Mouse (Mus musculus) lung, embryonic 16.5 days (tissue): ENCODE data around the gene Gm3453. TPM values are rescaled to one million over a fixed set of nuclear protein-coding genes. Genes with fewer than 3 reads are reported as not detected.
"Not testable (repeated sequence)": the region's sequence is repeated elsewhere in the genome, so short reads cannot be mapped to it uniquely, and the experiment has no call there.

ENCODE experiments used
- ATAC-seq: fragments of 200-750 bp; cut with Nextera tagmentation; 2 replicates; pipeline ENCODE4 v1.8.0; 2017; ENCODE audit warnings: low read depth, mild to moderate bottlenecking, moderate library complexity
- H3K27ac ChIP-seq: fragments of 300-500 bp; sonication (generic); 2 replicates; pipeline ENCODE4 v1.5.1; 2014; ENCODE audit warnings: mild to moderate bottlenecking, control low read depth, low read length
- H3K27me3 ChIP-seq: fragments of 300-500 bp; sonication (generic); 2 replicates; pipeline ENCODE4 v1.6.1; 2014; ENCODE audit warnings: low read depth, low read length, mixed read lengths; ENCODE audit not compliant: control insufficient read depth, insufficient read depth
- H3K36me3 ChIP-seq: fragments of 300-500 bp; sonication (generic); 2 replicates; pipeline ENCODE4 v1.6.1; 2014; ENCODE audit warnings: low read length; ENCODE audit not compliant: control insufficient read depth, insufficient read depth
- H3K4me1 ChIP-seq: fragments of 300-500 bp; sonication (generic); replicated peaks from 2 replicates; pipeline ENCODE4 v1.6.1; 2014; ENCODE audit warnings: low read length, mixed read lengths; ENCODE audit not compliant: control insufficient read depth, insufficient read depth
- H3K4me2 ChIP-seq: fragments of 300-500 bp; sonication (generic); 2 replicates; pipeline ENCODE4 v1.6.1; 2014; ENCODE audit warnings: low read depth, low read length, control low read depth
- H3K4me3 ChIP-seq: fragments of 300-500 bp; sonication (generic); 2 replicates; pipeline ENCODE4 v1.5.1; 2014; ENCODE audit warnings: mild to moderate bottlenecking, low read length, control low read depth
- H3K9ac ChIP-seq: fragments of 300-500 bp; sonication (generic); 2 replicates; pipeline ENCODE4 v1.6.1; 2014; ENCODE audit warnings: low read length, control low read depth
- H3K9me3 ChIP-seq: fragments of 300-500 bp; sonication (generic); 2 replicates; pipeline ENCODE4 v1.6.1; 2016; ENCODE audit warnings: low read length; ENCODE audit not compliant: control insufficient read depth
- WGBS: fragments of 180-500 bp; shearing (Covaris S2); extraction: QIAGEN DNeasy Blood & Tissue Kit; methylation state at CpG from one replicate; pipeline ENCODE4 v1.1.7; 2014; 5-methylcytosine and 5-hydroxymethylcytosine counted together
- polyA plus RNA-seq: library from polyadenylated mRNA; unstranded; fragments of >200 nt; fragmentation: Nextera tagmentation; extraction: Ambion mirVana; gene quantifications from 2 replicates; pipeline ENCODE4 v1.2.1, GENCODE M21; 2015

Gene Gm3453
- not detected in 2 replicates for polyA plus RNA-seq

GRCm38 (mm10) chr14:5979037-5979436, at the start of gene Gm3453:
Gene Gm3453 (minus strand): TSS chr14:5979137.
- H3K27ac ChIP-seq, H3K4me2 ChIP-seq, ATAC-seq, H3K36me3 ChIP-seq, H3K9ac ChIP-seq, H3K4me1 ChIP-seq, H3K27me3 ChIP-seq, H3K4me3 ChIP-seq, H3K9me3 ChIP-seq: not testable (repeated sequence)
- WGBS = 75% methylated on average over 2 of the region's 2 CpGs

GRCm38 (mm10) chr14:5987136-5987535, 8.2 kb upstream of the Gm3453 start:
- not testable (repeated sequence) for H3K4me1 ChIP-seq, H3K27me3 ChIP-seq, H3K36me3 ChIP-seq, H3K4me3 ChIP-seq, ATAC-seq, H3K4me2 ChIP-seq, H3K27ac ChIP-seq, H3K9ac ChIP-seq, H3K9me3 ChIP-seq
- WGBS = 63% methylated on average over 5 of the region's 7 CpGs

- H3K9me3 ChIP-seq, H3K4me2 ChIP-seq, H3K4me3 ChIP-seq, H3K9ac ChIP-seq, H3K27ac ChIP-seq, H3K36me3 ChIP-seq, H3K4me1 ChIP-seq, H3K27me3 ChIP-seq, ATAC-seq: not testable (repeated sequence)
- WGBS = 35% methylated on average over 4 of the region's 4 CpGs
Measured at GRCm38 (mm10) chr14:5962441-5962840, 16.5 kb downstream of the Gm3453 start.

- WGBS = under 1% methylated on average over 20 of the region's 23 CpGs
Measured at GRCm38 (mm10) chr14:5961635-5962034, 17.3 kb downstream of the Gm3453 start, which contains the start of gene Gm3248. Gene Gm3248 (minus strand): TSS chr14:5961745.

GRCm38 (mm10) chr14:5961102-5961501, 17.8 kb downstream of the Gm3453 start:
- H3K4me1 ChIP-seq, ATAC-seq, H3K27ac ChIP-seq, H3K27me3 ChIP-seq, H3K9me3 ChIP-seq, H3K36me3 ChIP-seq: not testable (repeated sequence)
- Histone ChIP-seq H3K4me3 (peak overlapping the region; percentile 43), H3K9ac (peak overlapping the region; percentile 41; the same call in 1 of the 2 replicates), H3K4me2 (peak overlapping the region; percentile 64)
- 2% methylated on average over 19 of the region's 24 CpGs for WGBS

More at GRCm38 (mm10) chr14:5961635-5962034, 17.3 kb downstream of the Gm3453 start, which contains the start of gene Gm3248:
- peak within 1 kb of the TSS; percentile 43 for H3K4me3 ChIP-seq
- H3K9me3 ChIP-seq, H3K27ac ChIP-seq, ATAC-seq, H3K27me3 ChIP-seq, H3K4me1 ChIP-seq, H3K36me3 ChIP-seq: not testable (repeated sequence)
- H3K9ac ChIP-seq = peak within 1 kb of the TSS; percentile 41; the same call in 1 of the 2 replicates
- H3K4me2 ChIP-seq = peak within 1 kb of the TSS; percentile 64

- H3K4me3 ChIP-seq = not testable (repeated sequence)
Measured at GRCm38 (mm10) chr14:5960479-5960878, 18.5 kb downstream of the Gm3453 start.

GRCm38 (mm10) chr14:5923276-5923675, 55.7 kb downstream of the Gm3453 start:
- not testable (repeated sequence) for H3K36me3 ChIP-seq, H3K9me3 ChIP-seq, ATAC-seq, H3K4me3 ChIP-seq, H3K27me3 ChIP-seq, H3K4me1 ChIP-seq, H3K9ac ChIP-seq, H3K4me2 ChIP-seq, H3K27ac ChIP-seq
- WGBS = 65% methylated on average over 7 of the region's 7 CpGs

More at GRCm38 (mm10) chr14:5960479-5960878, 18.5 kb downstream of the Gm3453 start:
- H3K9me3 ChIP-seq, H3K4me2 ChIP-seq, ATAC-seq, H3K4me1 ChIP-seq, H3K27me3 ChIP-seq, H3K36me3 ChIP-seq, H3K9ac ChIP-seq, H3K27ac ChIP-seq: not testable (repeated sequence)
- 0% methylated on average over 3 of the region's 10 CpGs for WGBS

Other genes starting within 250 kb of the Gm3453 start
- 0.35 and 0.57 TPM in 2 replicates for gene Gm3373, start 237.6 kb downstream of the Gm3453 start, polyA plus RNA-seq
- gene Gm3383, start 171.2 kb downstream of the Gm3453 start, polyA plus RNA-seq = 0.44 TPM in 2 replicates
- gene Gm3424, start 148.8 kb downstream of the Gm3453 start, polyA plus RNA-seq = not detected in 2 replicates
- 0.13 and 0.24 TPM in 2 replicates for gene Gm8237, start 98.8 kb downstream of the Gm3453 start, polyA plus RNA-seq
- 0.49 and 0.68 TPM in 2 replicates for gene Gm3248, start 17.4 kb downstream of the Gm3453 start, polyA plus RNA-seq
- gene Gm6337, start 79.1 kb upstream of the Gm3453 start, polyA plus RNA-seq = not detected in 2 replicates
- 0.51 and 0.74 TPM in 2 replicates for gene Gm8206, start 114.8 kb upstream of the Gm3453 start, polyA plus RNA-seq
- 1.2 and 1.3 TPM in 2 replicates for gene Gm3468, start 129.5 kb upstream of the Gm3453 start, polyA plus RNA-seq
- gene Gm3476, start 146.7 kb upstream of the Gm3453 start, polyA plus RNA-seq = not detected in 2 replicates
- gene Gm21560, start 240.2 kb upstream of the Gm3453 start, polyA plus RNA-seq = not detected in 2 replicates